Mouse (Mus musculus) embryonic fibroblast, embryonic 13.5 days (primary cell): Measurements from ENCODE around the gene Wwox.

Experiments
- CTCF ChIP-seq: IDR thresholded peaks from 2 replicates; pipeline ENCODE4 v1.5.1; 2011; ENCODE audit warnings: mild to moderate bottlenecking, control low read depth, low read length, moderate library complexity, borderline replicate concordance; ENCODE audit not compliant: insufficient read depth
- POLR2A ChIP-seq: IDR thresholded peaks from 2 replicates; pipeline ENCODE4 v1.6.1; 2011; ENCODE audit warnings: low read depth, mild to moderate bottlenecking, control low read depth, low read length, moderate library complexity

- no peak for TF ChIP-seq POLR2A
- TF ChIP-seq CTCF: no peak
Observed at GRCm38 (mm10) chr8:114390465-114391254, 48.8 kb upstream of the Wwox start.
